Mouse (Mus musculus) kidney, postnatal 25 days (tissue): ENCODE measurements around the gene Zfp318.

Source experiments
- DNase-seq, 2 experiments: peaks; one replicate each; pipeline ENCODE4 v3.0.0; 2021; ENCODE audit warnings: mixed read lengths in 2 of 2

Zfp318 gene

DNA sequence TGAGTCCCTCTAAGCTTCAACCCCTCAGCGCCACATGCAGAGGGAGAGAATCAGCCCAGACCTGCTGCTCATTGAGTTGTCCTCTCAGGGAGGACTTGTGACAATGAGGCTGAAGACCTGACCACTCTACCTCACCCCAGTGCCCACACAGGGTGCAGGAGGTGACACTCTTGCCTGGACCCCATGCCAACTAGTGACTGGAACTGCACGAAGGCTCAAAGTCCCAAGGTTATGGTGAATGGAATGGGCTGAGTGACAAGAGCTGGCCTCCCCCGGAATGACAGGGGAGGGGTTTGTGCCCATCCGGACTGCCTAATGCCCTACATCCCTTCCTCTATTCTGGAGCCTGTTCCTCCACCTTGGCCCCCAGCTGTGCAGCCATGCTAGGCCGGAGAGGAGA, 69.2 kb downstream of the Zfp318 start:
- peak; percentile 53 to 84 for DNase-seq

- peak; percentile 10 to 55 for DNase-seq
These were observed 69.9 kb downstream of the Zfp318 start for GRCm38 (mm10) chr17:46453302-46453948.

GRCm38 (mm10) chr17:46453970-46454411, 70.5 kb downstream of the Zfp318 start:
- no peak for DNase-seq

GRCm38 (mm10) chr17:46454539-46454938, 71.0 kb downstream of the Zfp318 start:
- DNase-seq: no peak

DNA sequence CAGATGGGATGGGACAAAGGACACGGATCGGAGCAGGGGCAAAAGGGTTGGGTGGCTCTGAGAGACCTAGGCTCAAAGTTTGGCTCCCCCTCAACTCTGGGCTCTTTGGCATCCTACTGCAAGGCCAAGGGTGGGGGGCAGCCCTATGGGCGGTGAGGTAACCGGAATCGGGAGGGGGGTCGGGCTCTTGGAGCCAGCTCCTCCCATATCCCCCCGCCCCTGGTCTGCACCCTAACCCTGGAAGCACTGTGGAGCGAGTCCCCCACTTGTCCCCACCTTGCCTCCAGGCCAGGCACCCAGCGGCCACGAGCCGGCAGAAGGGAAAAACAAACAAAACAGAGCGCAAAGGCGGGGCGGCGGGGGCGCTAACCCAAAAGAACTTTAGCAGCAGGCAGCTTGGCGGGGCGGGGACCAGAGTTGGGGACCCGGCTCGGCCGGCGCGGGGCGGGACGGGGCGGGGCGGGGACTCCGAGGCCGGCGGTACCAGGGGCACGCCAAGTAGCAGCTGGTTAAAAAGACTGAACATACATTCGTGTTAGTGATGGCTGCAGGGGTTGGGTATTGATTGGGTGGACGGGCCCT, 71.7 kb downstream of the Zfp318 start:
- peak; percentile 61 to 72 for DNase-seq

DNA sequence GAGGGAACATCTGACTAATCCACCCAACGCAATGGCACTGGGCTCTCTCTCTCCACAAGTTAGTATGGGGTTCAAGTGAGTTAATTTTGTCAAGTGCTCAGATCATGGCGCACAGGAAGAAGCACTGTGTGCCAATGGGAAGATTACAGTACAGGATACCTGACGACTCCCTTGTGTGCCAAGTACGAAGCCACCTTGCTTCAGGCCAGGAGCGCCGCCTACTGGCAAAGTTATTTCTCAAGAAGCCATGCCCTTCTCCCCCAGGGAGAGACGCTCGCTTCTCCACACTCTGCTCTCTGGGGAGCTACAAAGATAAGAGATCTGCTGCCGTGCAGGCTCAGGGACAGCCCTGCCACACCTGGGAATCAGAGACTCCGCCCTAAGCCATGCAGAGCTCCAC, 74.3 kb downstream of the Zfp318 start:
- peak; percentile 73 to 84 for DNase-seq

GRCm38 (mm10) chr17:46458439-46458838, 74.9 kb downstream of the Zfp318 start:
- DNase-seq: no peak

DNA sequence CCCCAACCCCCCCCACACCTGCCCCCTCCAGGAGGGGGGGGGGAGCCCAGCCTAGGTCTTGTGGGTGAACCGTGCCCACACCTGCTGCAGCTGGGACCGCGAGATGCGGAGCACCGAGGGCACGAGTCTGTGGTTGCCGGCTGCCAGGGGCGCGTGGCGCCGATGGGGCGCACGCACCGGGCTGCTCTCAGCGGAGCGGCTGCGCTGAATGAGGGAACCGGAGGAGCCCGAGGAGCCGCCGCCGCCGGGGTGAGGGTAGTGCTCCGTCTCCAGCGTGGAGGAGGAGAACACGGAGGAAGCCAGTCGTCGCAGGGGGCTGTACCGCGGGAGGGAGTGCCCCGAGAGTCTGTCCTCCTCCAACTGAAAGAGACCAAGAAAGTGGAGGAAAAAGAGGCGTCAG, 77.1 kb downstream of the Zfp318 start:
- no peak for DNase-seq

- DNase-seq: peak in 1 of 2 experiments; percentile 39
These were observed 77.8 kb downstream of the Zfp318 start for GRCm38 (mm10) chr17:46461347-46461746.

DNA sequence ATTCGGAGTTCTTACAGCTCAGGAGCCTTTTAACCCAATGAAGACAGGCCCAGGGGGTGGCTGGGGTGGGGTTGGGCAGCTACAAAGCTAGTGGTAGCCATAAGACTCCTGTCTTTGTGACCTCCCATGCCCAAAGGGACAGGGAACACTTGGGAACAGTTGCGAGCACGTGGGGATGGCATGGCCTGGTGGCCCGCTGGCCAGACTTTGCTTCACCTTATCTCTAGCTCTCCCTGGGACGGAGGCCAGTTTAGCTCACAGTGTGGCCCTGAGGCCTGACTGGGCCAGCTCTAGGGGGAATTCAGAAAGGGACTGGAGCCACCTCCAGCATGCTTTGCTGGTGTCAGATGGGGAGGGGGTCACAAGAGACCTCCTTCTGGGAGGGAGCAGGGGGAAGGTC, 78.7 kb downstream of the Zfp318 start:
- DNase-seq: no peak

DNA sequence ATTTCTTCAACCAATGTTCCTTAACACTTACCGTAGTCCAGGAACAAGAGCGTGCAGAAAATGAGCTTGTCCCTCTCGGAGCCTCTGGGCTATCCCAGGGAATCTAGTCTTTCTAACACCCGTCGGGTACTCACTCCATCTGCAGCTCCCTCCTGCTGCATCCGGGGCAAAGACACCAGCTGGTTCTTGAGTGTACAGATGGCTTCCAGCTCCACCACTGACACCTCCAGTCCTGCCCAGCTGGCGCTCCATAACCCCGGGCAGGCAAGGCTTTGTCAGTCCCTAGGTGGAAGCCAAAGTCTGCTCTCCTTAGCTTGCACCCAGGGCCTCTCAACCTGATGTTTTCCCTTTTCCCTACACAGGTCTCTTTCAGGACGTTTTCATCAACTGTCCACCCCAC, 84.3 kb downstream of the Zfp318 start:
- DNase-seq: no peak
